Mouse (Mus musculus): ENCODE data around the gene Wdr91. TPM values are rescaled to one million over a fixed set of nuclear protein-coding genes. Genes with fewer than 3 reads are reported as not detected.
A peak's percentile ranks its signal among the peaks of the same experiment; 100 is the strongest.

The Wdr91 gene
- polyA plus RNA-seq, 1 experiment from 2014 or later = 9.6 TPM

DNA sequence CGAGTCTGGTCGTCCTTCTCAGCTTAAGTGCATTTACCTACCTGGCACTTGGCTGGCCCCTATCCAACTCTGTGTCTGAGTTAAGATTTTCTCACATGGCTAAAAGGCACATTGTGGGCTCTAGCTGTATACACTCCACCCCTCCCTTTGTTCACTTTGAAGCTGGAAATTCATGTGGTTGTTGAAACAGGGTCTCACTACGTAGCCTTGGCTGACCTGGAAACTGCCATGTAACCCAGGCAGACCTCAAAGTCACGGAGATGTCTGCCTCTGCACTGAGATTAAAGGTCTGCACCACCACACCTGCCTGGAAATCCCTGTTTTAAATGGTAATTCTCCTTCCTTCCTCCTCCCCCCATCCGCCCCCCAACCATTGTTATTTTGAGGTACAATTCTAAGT lies 32.8 kb upstream of the Wdr91 start:
- Histone ChIP-seq H3K27ac (ENCODE audit: low read length) (no peak overlapping the region), H3K27me3 (ENCODE audit: control insufficient read depth, insufficient read depth, low read depth, low read length) (no peaks in the 10 kb centered on the region), H3K4me3 (ENCODE audit: low read depth, low read length) (no peak overlapping the region), H3K4me2 (ENCODE audit: low read depth, low read length) (no peak overlapping the region), H3K4me1 (ENCODE audit: control insufficient read depth, low read depth, low read length) (no peaks in the 10 kb centered on the region), H3K9me3 (replicated peaks; ENCODE audit: control insufficient read depth, low read length) (no peaks in the 10 kb centered on the region), H3K9ac (ENCODE audit: low read depth, low read length) (no peak overlapping the region), H3K36me3 (ENCODE audit: control insufficient read depth, insufficient read depth) (no peaks in the 10 kb centered on the region)
- WGBS (ENCODE audit: insufficient replicate concordance) = 63% methylated on average over 5 of the region's 5 CpGs
- no peak for ATAC-seq (ENCODE audit: low read depth)

DNA sequence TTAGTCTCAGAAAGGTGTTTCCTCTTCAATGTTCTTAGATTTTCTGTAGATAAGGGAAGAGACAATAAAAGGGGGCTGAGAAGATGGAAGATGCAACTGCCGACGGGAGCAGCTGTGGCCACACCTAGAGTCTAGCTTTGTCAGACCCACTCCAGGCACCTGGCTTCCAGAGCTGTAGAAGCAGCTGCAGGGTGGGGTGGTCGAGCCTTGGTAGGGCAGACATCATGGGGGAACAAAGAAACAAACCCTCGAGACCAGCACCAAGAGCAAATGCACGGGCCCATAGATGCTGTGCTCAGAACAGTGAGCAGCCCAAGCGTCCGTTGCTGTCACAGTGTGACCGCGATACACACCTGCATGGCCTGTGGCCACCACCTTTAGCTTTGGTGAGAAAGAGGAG lies 31.8 kb upstream of the Wdr91 start:
- Histone ChIP-seq H3K4me2 (ENCODE audit: low read depth, low read length) (no peak overlapping the region), H3K4me3 (ENCODE audit: low read depth, low read length) (no peak overlapping the region), H3K9ac (ENCODE audit: low read depth, low read length) (no peak overlapping the region), H3K27ac (ENCODE audit: low read length) (no peak overlapping the region), H3K9me3 (replicated peaks; ENCODE audit: control insufficient read depth, low read length) (no peaks in the 10 kb centered on the region), H3K4me1 (ENCODE audit: control insufficient read depth, low read depth, low read length) (no peaks in the 10 kb centered on the region; the same call in 1 of the 2 replicates), H3K27me3 (ENCODE audit: control insufficient read depth, insufficient read depth, low read depth, low read length) (no peaks in the 10 kb centered on the region), H3K36me3 (ENCODE audit: control insufficient read depth, insufficient read depth) (no peaks in the 10 kb centered on the region)
- no peak for ATAC-seq (ENCODE audit: low read depth)
- 68% methylated on average over 9 of the region's 9 CpGs for WGBS (ENCODE audit: insufficient replicate concordance)

DNA sequence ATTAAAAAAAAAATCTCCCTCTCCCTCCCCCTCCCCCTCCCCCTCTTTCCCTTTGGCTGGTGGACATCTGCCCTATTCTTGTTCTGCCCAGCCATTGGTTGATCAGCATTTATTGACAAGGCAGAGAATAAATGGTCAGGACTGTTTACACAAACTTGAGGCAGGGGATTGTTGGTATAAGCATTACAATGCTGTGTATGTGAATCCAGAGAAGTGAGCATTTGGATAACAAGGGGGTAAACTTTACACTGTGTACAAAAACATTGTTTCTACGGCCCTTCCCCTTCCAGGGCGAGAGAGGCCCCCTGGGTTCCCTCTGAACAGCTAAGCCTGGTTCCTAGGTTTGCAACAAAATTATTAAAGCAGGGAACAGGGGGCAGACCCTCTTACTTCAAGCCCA lies 30.8 kb upstream of the Wdr91 start:
- no peak overlapping the region for H3K9ac ChIP-seq (ENCODE audit: low read depth, low read length)
- 46% methylated on average over 2 of the region's 2 CpGs for WGBS (ENCODE audit: insufficient replicate concordance)
- ATAC-seq (ENCODE audit: low read depth) = no peak
- no peak overlapping the region for H3K4me3 ChIP-seq (ENCODE audit: low read depth, low read length)
- no peak overlapping the region for H3K27ac ChIP-seq (ENCODE audit: low read length)
- no peaks in the 10 kb centered on the region for H3K9me3 ChIP-seq (replicated peaks; ENCODE audit: control insufficient read depth, low read length)
- H3K27me3 ChIP-seq (ENCODE audit: control insufficient read depth, insufficient read depth, low read depth, low read length) = no peaks in the 10 kb centered on the region
- H3K4me2 ChIP-seq (ENCODE audit: low read depth, low read length) = no peak overlapping the region
- no peaks in the 10 kb centered on the region; the same call in 1 of the 2 replicates for H3K4me1 ChIP-seq (ENCODE audit: control insufficient read depth, low read depth, low read length)
- H3K36me3 ChIP-seq (ENCODE audit: control insufficient read depth, insufficient read depth) = no peaks in the 10 kb centered on the region

DNA sequence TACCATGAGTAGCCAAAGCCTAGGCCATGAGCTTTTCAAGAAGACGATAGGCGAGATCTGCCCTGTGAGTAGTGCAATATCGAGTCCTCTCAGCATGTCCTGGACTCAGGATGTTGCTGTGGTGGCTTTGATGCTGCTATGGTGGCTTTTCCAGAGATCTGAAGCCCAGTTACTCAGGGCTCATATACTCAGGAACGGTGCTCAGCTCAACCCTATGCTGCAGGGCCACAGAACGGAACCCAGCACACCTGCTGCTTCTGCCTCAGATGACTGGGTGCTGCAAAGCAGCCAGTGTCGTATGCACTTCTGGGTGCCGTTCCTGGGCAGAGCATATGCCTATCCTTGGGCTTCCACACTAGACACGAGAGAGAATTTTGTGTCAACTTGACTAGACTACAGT lies 28.8 kb upstream of the Wdr91 start:
- H3K27me3 ChIP-seq (ENCODE audit: control insufficient read depth, insufficient read depth, low read depth, low read length) = no peaks in the 10 kb centered on the region
- H3K4me1 ChIP-seq (ENCODE audit: control insufficient read depth, low read depth, low read length) = no peaks in the 10 kb centered on the region; the same call in 1 of the 2 replicates
- H3K9ac ChIP-seq (ENCODE audit: low read depth, low read length) = no peak overlapping the region
- no peak for ATAC-seq (ENCODE audit: low read depth)
- no peak overlapping the region for H3K4me3 ChIP-seq (ENCODE audit: low read depth, low read length)
- H3K36me3 ChIP-seq (ENCODE audit: control insufficient read depth, insufficient read depth) = no peaks in the 10 kb centered on the region
- WGBS (ENCODE audit: insufficient replicate concordance) = 66% methylated on average over 8 of the region's 8 CpGs
- no peak overlapping the region for H3K4me2 ChIP-seq (ENCODE audit: low read depth, low read length)
- no peaks in the 10 kb centered on the region for H3K9me3 ChIP-seq (replicated peaks; ENCODE audit: control insufficient read depth, low read length)
- no peak overlapping the region for H3K27ac ChIP-seq (ENCODE audit: low read length)

DNA sequence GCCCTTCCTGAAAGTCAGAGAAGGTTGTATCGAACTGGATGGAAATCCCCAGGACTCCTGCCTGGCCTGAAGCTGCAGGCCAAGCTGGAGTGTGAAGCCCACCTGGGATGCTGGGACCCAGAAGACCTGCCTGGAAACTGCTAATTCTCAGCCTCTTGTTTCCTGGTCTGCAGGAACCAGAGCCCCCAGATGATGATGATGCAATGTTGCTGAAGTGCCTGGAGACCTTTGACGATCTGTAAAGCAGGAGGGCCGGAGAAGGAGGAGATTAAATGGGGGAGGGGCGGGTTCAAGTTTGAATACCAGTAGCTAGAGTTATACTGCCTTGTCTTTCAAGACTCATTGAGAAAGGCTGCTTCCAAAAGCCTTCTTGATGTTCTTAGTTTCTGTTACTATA lies 28.3 kb upstream of the Wdr91 start:
- Histone ChIP-seq H3K9ac (ENCODE audit: low read depth, low read length) (no peak overlapping the region), H3K4me2 (ENCODE audit: low read depth, low read length) (no peak overlapping the region), H3K4me3 (ENCODE audit: low read depth, low read length) (no peak overlapping the region), H3K4me1 (ENCODE audit: control insufficient read depth, low read depth, low read length) (no peaks in the 10 kb centered on the region; the same call in 1 of the 2 replicates), H3K27me3 (ENCODE audit: control insufficient read depth, insufficient read depth, low read depth, low read length) (no peaks in the 10 kb centered on the region), H3K27ac (ENCODE audit: low read length) (no peak overlapping the region), H3K36me3 (ENCODE audit: control insufficient read depth, insufficient read depth) (no peaks in the 10 kb centered on the region), H3K9me3 (replicated peaks; ENCODE audit: control insufficient read depth, low read length) (no peaks in the 10 kb centered on the region)
- no peak for ATAC-seq (ENCODE audit: low read depth)
- 26% methylated on average over 4 of the region's 4 CpGs for WGBS (ENCODE audit: insufficient replicate concordance)

DNA sequence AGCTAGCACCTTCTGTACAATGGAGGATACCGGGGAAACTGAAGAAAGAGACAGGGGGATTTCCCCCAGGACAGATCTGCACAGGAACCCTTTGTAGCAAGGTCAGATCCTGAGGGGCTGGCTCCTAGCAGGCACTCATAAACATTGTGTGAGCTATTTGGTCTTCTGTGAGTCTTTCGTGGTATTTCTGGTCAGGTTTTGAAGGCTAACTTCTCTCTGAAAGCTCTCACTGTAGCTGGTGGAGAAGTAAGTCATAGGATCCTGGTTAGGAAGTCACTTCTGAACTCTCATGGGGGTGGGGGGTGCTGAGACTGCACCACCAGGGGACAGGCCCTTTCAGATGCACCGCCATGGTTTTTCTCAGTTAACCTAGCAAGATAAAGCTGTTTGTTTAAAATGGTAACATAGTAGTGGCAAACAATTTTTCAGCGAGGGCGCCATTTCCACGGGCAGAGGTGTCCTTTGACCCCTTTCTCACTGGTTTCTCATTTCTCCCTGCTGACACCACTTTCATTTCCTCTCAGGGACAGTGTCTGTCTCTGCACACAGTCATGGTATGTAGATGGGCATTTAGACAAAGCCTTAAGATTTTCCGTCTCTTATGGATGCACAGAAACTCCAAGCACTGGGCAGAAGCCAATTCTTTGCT lies 27.7 kb upstream of the Wdr91 start:
- Histone ChIP-seq H3K27me3 (ENCODE audit: control insufficient read depth, insufficient read depth, low read depth, low read length) (no peaks in the 10 kb centered on the region), H3K9me3 (replicated peaks; ENCODE audit: control insufficient read depth, low read length) (no peaks in the 10 kb centered on the region), H3K4me2 (ENCODE audit: low read depth, low read length) (no peak overlapping the region), H3K4me1 (ENCODE audit: control insufficient read depth, low read depth, low read length) (no peaks in the 10 kb centered on the region; the same call in 1 of the 2 replicates), H3K4me3 (ENCODE audit: low read depth, low read length) (no peak overlapping the region), H3K27ac (ENCODE audit: low read length) (peak overlapping the region; percentile 29; the same call in 1 of the 2 replicates), H3K36me3 (ENCODE audit: control insufficient read depth, insufficient read depth) (no peaks in the 10 kb centered on the region), H3K9ac (ENCODE audit: low read depth, low read length) (no peak overlapping the region)
- ATAC-seq (ENCODE audit: low read depth) = no peak
- WGBS (ENCODE audit: insufficient replicate concordance) = 47% methylated on average over 7 of the region's 7 CpGs

DNA sequence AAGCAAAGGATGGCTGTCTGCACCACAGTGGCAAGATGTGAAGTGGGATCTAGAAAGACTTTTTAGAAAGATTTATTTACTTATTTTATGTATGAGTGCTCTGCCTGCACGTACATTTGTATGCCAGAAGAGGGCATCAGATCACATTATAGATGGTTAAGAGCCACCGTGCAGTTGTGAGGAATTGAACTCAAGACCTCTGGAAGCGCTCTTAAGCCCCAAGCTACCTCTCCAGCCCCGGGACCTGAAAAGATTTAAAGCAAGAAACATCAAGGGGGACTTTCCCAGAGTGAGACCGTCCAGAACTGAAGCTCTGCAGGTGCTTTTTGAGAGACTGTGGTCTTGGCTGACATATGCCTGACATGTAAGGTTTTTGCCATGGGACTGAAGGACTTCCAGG lies 26.1 kb upstream of the Wdr91 start:
- Histone ChIP-seq H3K27me3 (ENCODE audit: control insufficient read depth, insufficient read depth, low read depth, low read length) (no peaks in the 10 kb centered on the region), H3K4me3 (ENCODE audit: low read depth, low read length) (no peak overlapping the region), H3K36me3 (ENCODE audit: control insufficient read depth, insufficient read depth) (no peaks in the 10 kb centered on the region), H3K4me1 (ENCODE audit: control insufficient read depth, low read depth, low read length) (no peaks in the 10 kb centered on the region; the same call in 1 of the 2 replicates), H3K9ac (ENCODE audit: low read depth, low read length) (no peak overlapping the region), H3K9me3 (replicated peaks; ENCODE audit: control insufficient read depth, low read length) (no peaks in the 10 kb centered on the region), H3K4me2 (ENCODE audit: low read depth, low read length) (no peak overlapping the region), H3K27ac (ENCODE audit: low read length) (no peak overlapping the region)
- WGBS (ENCODE audit: insufficient replicate concordance) = 51% methylated on average over 5 of the region's 5 CpGs
- no peak for ATAC-seq (ENCODE audit: low read depth)

DNA sequence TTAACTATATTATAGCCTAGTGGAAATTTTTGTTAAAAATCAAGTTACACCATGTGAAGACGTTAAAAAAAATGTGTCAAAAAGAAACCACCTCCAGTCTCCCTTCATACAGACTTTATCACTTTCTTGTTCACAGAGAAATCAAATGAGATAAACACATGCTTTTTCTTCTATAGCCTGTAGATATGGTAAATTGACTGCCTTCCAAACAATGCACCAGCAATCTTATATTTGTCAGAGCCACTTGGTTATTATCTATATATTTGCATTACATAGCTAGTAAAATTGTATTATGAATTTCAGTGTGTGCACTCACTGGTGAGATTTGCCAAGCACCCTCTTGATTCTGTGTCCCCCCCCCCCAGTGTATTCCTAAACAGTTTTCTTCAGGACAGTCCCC lies 22.0 kb upstream of the Wdr91 start:
- H3K27ac ChIP-seq (ENCODE audit: low read length) = no peak overlapping the region
- no peak overlapping the region for H3K4me2 ChIP-seq (ENCODE audit: low read depth, low read length)
- WGBS (ENCODE audit: insufficient replicate concordance) = 53% methylated on average over 1 of the region's 1 CpGs
- H3K4me3 ChIP-seq (ENCODE audit: low read depth, low read length) = no peak overlapping the region
- no peaks in the 10 kb centered on the region for H3K36me3 ChIP-seq (ENCODE audit: control insufficient read depth, insufficient read depth)
- H3K9me3 ChIP-seq (replicated peaks; ENCODE audit: control insufficient read depth, low read length) = no peaks in the 10 kb centered on the region
- no peak for ATAC-seq (ENCODE audit: low read depth)
- H3K4me1 ChIP-seq (ENCODE audit: control insufficient read depth, low read depth, low read length) = no peaks in the 10 kb centered on the region
- H3K27me3 ChIP-seq (ENCODE audit: control insufficient read depth, insufficient read depth, low read depth, low read length) = no peaks in the 10 kb centered on the region
- no peak overlapping the region for H3K9ac ChIP-seq (ENCODE audit: low read depth, low read length)

DNA sequence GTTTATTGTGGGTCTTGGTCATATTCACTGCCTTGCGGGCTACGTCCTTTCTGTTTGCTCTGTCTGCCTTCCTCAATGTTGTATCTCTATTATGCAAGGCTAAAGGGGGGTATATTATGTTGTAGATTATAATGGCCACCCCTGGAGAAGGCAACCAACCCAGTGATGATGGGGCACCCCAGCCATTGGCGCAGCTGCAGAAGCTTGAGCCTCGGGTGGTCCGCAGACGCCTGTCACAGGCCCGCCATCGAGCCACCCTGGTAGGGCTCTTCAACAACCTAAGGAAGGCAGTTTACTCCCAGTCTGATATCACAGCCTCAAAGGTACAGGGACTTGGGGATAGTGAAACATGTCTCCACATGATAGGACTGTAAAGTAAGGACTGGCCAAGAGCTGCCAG lies 16.9 kb upstream of the Wdr91 start:
- no peak for ATAC-seq (ENCODE audit: low read depth)
- H3K27ac ChIP-seq (ENCODE audit: low read length) = no peak overlapping the region
- no peak overlapping the region for H3K4me3 ChIP-seq (ENCODE audit: low read depth, low read length)
- no peaks in the 10 kb centered on the region for H3K27me3 ChIP-seq (ENCODE audit: control insufficient read depth, insufficient read depth, low read depth, low read length)
- H3K4me1 ChIP-seq (ENCODE audit: control insufficient read depth, low read depth, low read length) = no peaks in the 10 kb centered on the region
- H3K9ac ChIP-seq (ENCODE audit: low read depth, low read length) = no peak overlapping the region
- H3K36me3 ChIP-seq (ENCODE audit: control insufficient read depth, insufficient read depth) = no peaks in the 10 kb centered on the region
- H3K9me3 ChIP-seq (replicated peaks; ENCODE audit: control insufficient read depth, low read length) = no peaks in the 10 kb centered on the region
- WGBS (ENCODE audit: insufficient replicate concordance) = 81% methylated on average over 8 of the region's 8 CpGs
- H3K4me2 ChIP-seq (ENCODE audit: low read depth, low read length) = no peak overlapping the region

Data from liver, embryonic 16.5 days (tissue).